Mouse (Mus musculus): ENCODE data around the gene Edn1. TPM values are rescaled to one million over a fixed set of nuclear protein-coding genes. Genes with fewer than 3 reads are reported as not detected.

The Edn1 gene
- total RNA-seq, 2 experiments from 2014 or later, result 0.36 TPM; not detected in 1

DNA sequence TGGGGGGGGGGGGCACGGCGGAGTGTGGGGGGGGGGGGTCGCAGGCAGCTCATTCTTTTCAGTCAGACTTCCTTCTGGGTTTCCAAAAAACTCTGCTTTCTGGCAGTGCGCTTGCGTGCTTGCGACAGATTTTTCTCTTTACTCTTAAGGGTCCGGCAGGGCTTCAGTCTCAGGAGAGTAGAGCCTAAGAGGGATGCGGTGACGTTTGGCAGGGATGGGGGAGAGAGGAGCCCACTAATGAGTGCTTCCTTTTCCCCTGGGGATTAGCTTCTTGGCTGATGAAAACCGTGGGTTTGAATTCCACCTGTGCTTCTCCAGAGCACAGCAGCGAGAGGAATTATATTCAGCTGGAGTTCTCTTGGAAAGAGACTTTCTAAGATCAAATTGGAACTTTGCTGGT is 8.5 kb downstream of the Edn1 start:
- ATAC-seq (ENCODE audit: poor library complexity, severe bottlenecking), result no peak

DNA sequence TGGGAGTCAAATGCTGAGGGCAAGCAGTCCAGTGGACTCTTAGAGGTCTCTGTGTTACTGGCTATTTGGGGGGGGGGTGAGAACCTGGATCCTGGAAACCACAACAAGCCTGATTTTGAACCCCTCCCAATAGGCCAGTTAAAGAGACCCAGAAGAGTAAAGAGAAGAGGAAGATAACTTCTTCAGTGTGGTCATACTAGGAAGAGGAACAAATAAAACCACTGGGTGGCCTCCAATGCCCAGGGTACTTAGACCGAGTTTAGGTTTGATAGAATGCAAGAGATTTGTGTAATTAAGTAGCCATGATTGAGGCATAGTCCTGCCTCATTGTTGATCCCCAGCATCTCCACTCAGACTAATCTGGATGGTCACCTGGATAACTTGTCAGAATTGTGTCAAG is 14.4 kb downstream of the Edn1 start:
- ATAC-seq (ENCODE audit: poor library complexity, severe bottlenecking), result peak; percentile 59

DNA sequence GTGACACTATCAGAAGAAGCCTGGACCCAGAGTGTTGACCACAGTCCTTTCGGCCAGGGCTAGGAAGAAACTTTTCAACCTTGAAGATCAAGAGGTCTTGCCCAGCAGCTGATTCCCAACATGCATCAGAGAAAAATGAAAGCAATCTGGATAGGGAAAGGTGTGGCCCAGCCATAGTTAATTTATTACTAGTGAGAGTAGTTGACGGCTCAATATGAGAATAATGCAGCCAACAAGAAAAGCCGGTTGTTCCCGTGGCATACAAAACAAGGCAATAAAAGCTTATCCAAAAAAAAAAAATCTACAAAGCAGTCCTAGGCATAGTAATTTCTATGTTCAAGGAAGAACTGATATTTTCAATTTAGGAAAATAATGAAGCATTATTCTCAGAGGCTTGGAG is 16.5 kb downstream of the Edn1 start:
- ATAC-seq (ENCODE audit: poor library complexity, severe bottlenecking), result no peak

DNA sequence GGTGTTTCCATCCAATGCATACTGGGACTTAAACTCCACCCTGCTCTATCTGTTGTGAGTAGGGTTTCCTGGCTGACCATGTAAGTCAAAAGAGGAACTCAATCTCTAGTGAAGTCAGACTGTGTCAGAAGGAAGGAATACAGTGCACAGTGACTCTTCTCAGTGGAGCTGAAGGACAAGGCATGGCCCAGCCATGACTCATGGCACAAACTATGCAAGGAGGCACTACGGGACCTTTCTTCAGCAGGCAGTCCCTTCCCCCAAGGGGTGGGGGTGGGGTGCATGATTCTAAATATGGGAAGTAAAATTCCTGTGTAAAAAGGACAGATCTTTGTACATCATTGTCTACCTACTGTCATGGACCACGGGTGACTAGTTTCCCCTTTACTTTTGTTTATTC is 27.3 kb downstream of the Edn1 start:
- peak; percentile 95 for ATAC-seq (ENCODE audit: poor library complexity, severe bottlenecking)

DNA sequence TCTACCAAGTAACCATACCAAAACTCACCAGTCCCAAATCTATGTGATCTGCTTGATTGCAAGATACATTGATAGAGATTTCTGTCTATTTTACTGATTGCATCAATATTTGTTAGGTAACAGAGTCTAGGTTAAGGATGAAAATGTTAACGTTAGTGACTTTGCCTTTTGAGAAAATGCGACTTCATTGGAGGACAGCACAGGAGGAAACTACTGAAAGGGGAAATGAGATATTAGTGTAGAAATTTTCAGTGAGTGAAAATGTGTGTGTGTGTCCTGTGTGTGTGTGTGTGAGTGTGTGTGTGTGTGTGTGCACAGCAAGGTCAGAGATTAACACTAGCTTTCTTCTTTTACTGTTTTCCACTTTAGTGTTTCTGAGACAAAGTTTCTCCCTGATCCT is 29.8 kb downstream of the Edn1 start:
- ATAC-seq (ENCODE audit: poor library complexity, severe bottlenecking), result peak; percentile 20; the same call in 1 of the 2 replicates

DNA sequence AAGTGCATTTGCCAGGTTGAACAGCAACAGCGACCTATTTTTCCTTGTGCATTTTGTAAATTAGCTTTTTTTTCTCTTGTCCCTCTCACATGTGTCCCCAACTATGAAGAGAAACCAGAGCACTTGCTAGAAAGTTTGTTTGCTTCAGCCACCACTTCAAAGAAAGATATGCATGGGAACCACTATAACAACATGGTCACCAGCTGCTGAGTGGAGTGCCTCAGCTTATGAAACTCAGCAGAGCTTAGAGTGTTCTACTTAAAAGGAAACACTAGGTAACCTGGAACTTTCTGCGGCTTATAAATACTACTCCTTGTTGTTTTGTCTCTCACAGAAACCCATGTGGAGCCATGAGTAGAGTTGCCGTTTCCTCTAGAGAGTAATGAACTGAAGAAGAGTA is 33.7 kb downstream of the Edn1 start:
- ATAC-seq (ENCODE audit: poor library complexity, severe bottlenecking), result no peak

DNA sequence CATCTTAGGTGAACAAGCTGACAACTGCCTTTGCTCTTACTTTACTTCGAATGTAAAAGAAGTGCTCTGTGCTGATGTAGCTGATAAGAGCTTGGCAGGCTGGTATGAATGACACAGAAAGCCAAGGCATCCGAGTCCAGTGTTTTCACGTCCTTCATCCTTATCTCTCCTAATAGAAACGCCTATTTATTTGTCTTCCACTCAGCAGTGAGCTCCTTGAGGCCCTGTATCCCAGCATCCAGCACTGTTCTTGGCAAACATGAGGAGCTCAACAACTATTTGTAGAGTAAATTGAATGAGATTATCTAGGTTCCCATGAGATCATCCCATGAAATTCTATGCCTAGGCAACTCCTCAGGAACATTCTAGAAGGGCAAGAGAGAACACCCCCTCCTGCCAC is 35.1 kb downstream of the Edn1 start:
- no peak for ATAC-seq (ENCODE audit: poor library complexity, severe bottlenecking)

DNA sequence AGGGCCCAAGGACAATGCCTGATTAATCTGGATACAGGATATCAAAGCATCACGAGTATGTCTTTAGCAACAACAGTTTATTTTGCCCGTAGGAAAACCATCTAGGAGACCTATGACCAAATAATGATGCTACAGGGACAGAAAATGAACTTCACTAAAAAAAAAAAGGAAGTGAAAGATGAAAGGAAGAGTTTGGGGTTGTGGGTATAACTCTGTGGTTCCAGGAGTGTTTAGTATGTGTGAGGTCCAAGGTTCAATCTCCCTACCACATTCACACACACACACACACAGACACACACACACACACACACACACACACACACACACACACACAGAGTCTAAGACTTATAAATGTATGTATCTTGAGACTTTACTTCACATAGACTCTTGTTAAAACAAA is 35.8 kb downstream of the Edn1 start:
- ATAC-seq (ENCODE audit: poor library complexity, severe bottlenecking), result peak; percentile 73

DNA sequence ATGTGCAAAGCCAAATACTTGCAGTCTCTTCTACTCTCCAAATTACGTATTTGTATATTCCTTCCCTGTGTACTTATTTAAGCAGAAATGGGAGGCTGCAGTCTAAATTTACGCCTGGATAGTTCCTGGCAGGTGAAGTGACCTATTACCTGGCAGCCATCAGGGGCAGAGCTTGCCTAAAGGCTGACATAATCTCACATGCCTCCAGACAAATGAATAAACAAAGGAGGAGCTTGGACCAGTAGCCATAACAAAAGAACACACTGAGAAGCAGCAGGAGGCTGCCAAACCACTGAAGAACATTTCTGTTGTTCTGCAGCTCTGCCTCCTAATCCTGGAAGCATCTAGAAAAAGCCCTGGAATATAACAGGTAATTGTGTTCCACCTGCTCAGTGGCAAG is 38.2 kb downstream of the Edn1 start:
- no peak for ATAC-seq (ENCODE audit: poor library complexity, severe bottlenecking)

DNA sequence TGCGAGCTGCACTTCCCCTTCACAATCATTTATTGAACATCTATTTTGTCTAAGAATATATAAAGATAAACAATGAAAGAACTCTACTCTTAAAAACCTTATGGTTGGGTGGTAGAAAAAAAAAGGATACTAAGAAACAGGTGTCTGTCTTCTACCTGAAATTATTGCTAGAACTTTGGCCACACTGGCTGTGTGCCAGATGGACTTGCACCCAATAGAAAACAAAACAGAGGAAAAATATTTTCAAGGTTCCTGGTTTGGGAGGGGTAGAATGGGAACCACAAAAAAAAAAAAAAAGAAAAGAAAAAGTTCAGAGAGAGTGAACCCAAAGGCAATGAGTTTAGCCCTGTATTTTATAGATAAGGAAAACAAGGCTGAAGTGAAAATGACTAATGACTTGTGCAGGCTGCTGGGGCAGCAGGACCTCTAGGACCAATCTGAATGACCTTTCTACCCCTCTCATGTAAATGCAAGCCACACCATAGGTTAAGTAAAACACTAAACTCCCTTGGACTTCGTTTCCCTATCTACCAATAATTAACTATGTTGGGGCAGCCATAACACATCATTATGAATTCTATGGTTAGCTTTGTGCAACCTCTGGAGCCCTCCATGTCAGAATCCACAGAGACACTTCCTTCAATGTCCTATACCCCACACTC is 40.7 kb downstream of the Edn1 start:
- ATAC-seq (ENCODE audit: poor library complexity, severe bottlenecking), result no peak

DNA sequence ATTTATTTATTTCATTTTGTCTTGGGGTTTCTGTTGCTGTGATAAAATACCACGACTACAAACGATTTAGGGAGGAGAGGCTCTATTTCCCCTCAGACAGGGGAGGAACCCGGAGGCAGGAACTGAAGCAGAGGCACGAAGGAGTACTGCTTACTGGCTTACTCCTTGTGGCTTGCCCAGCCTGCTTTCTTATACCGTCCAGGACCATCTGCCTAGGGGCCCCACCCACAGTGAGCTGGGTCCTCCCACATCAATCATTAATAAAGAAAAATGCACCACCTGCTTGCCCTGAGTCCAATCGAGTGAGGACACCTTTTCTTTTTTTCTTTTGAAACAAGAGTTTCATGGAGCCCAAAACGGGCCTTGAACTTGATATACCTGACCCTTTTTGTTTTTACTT is 44.2 kb downstream of the Edn1 start:
- ATAC-seq (ENCODE audit: poor library complexity, severe bottlenecking), result no peak

DNA sequence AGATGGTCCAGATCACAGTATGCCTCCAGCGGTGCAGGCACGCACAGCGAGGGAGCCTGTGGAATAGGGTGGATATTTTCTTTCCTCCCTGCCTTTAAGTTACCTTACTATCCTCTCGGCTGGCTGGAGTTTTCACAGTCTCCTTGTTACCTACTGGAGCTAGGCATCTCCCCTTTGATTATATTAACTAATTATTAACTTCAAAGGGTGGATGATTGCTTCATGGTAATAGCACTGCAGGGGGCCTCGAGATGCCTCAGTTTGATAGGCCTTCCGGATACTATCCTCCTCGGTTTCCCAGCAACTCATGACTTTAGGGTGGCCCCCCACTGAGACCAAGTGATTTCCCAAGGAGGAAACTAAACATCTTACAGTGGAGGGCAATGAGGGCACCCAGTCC is 45.1 kb downstream of the Edn1 start:
- ATAC-seq (ENCODE audit: poor library complexity, severe bottlenecking), result no peak

DNA sequence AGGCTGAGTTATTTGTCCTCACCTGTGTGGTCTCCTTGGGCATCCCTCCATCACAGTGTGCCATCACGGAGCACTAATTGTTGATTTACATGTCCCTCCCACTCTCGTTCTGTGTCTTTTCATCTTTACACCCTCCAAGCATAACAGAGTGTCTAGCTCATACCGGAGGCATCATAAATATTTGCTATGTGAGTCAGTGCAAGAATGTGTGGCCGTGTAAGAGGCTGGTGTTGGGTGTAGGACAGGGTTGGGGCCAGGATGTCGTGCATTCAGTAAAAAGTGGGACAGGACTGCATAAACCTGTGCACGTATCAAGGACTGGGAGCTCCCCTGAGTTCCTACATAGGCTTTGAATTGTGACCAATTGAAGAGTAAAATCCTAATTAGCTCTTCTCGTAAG is 50.4 kb downstream of the Edn1 start:
- ATAC-seq (ENCODE audit: poor library complexity, severe bottlenecking), result no peak

Other genes starting within 250 kb of the Edn1 start
- gene Hivep1, start 249.5 kb upstream of the Edn1 start, total RNA-seq (2015), result 35.4 and 50.6 TPM in 2 replicates
- gene Hivep1, start 249.5 kb upstream of the Edn1 start, total RNA-seq (2017), result 8.0 and 16.3 TPM in 2 replicates

Data from megakaryocyte, adult 5-6 weeks (primary cell).